ENCODE assay signal across 9 mouse cellular contexts in genomic region chr5:111229041-111229394, GRCm38 (mm10).
A peak's percentile ranks its signal among the peaks of the same experiment; 100 is the strongest.
DNase-seq lines count a peak whose midpoint lies in the region; ATAC-seq and TF ChIP-seq lines count a peak whose summit lies in the region.
"Had no signal": no experiment of that assay in that cellular context is flagged by ENCODE, and none has a peak within 500 bp of the region (broad histone marks: within the 10 kb centered on the region; RNA-seq: fewer than 3 reads in every experiment).

No protein-coding gene starts in this region.

- H3K4me2 ChIP-seq in lung, postnatal 0 days (replicated peaks; ENCODE audit: low read depth, low read length): no peak overlapping the region
- no peak overlapping the region for H3K4me2 ChIP-seq in limb, embryonic 14.5 days (replicated peaks; ENCODE audit: low read depth, low read length, severe bottlenecking)
- H3K4me2 ChIP-seq in stomach, postnatal 0 days (replicated peaks; ENCODE audit: low read depth): no peak overlapping the region

- intact Hi-C loops in gastrocnemius, adult 2 months (cut with DNase I): no loop called here

- ATAC-seq in lung, postnatal 0 days: no peak
- ATAC-seq in limb, embryonic 14.5 days (ENCODE audit: low FRiP score, low read depth): no peak
- ATAC-seq in stomach, postnatal 0 days (ENCODE audit: low FRiP score, low TSS enrichment): no peak

- peaks cover 13% of the 10 kb centered on the region; the same call in 1 of the 2 replicates for H3K4me1 ChIP-seq in lung, postnatal 0 days (ENCODE audit: insufficient read depth, low read depth, low read length)
- H3K4me1 ChIP-seq in limb, embryonic 14.5 days (ENCODE audit: control insufficient read depth, insufficient read depth, low read length): peaks cover 41% of the 10 kb centered on the region
- peaks cover 6% of the 10 kb centered on the region; the same call in 1 of the 2 replicates for H3K4me1 ChIP-seq in stomach, postnatal 0 days (replicated peaks; ENCODE audit: control insufficient read depth, insufficient read depth)

- H3K9me3 ChIP-seq in lung, postnatal 0 days (ENCODE audit: low read length): no peaks in the 10 kb centered on the region
- no peaks in the 10 kb centered on the region for H3K9me3 ChIP-seq in limb, embryonic 14.5 days (ENCODE audit: control insufficient read depth, low read length)
- H3K9me3 ChIP-seq in stomach, postnatal 0 days (ENCODE audit: control insufficient read depth, low read length): no peaks in the 10 kb centered on the region

- TF ChIP-seq CTCF in gastrocnemius, adult 2 months (IDR thresholded peaks at IDR 0.05): no peak
- TF ChIP-seq CTCF in lung, postnatal 0 days (IDR thresholded peaks at IDR 0.05): no peak
- no peak for TF ChIP-seq CTCF in stomach, postnatal 0 days (IDR thresholded peaks at IDR 0.05; ENCODE audit: low read depth)

- 59% methylated on average over 12 of the region's 12 CpGs for WGBS in lung, postnatal 0 days
- WGBS in limb, embryonic 14.5 days: 74% methylated on average over 12 of the region's 12 CpGs
- 71% methylated on average over 12 of the region's 12 CpGs for WGBS in stomach, postnatal 0 days

- DNase-seq in gastrocnemius, adult 2 months: no peak
- no peak for DNase-seq in gastrocnemius, adult 18-20 months (ENCODE audit: low spot score)
- DNase-seq in lung, postnatal 0 days (ENCODE audit: low spot score): no peak
- no peak for DNase-seq in lung, postnatal 4 days
- DNase-seq in limb, embryonic 14.5 days (ENCODE audit: low spot score): no peak
- no peak for DNase-seq in stomach, postnatal 0 days (ENCODE audit: low spot score)
- DNase-seq in cerebellum, adult 9-11 months: no peak
- DNase-seq in spleen, adult 18-20 months: no peak
- DNase-seq: gastrocnemius, postnatal 36 days had no signal

- no peak for TF ChIP-seq POLR2A in limb, embryonic 14.5 days (IDR thresholded peaks at IDR 0.05; ENCODE audit: borderline replicate concordance, extremely low read depth, insufficient read depth, insufficient read length)

- no peak overlapping the region for H3K4me3 ChIP-seq in gastrocnemius, adult 2 months
- no peak overlapping the region for H3K4me3 ChIP-seq in lung, postnatal 0 days (ENCODE audit: low read depth, low read length)
- H3K4me3 ChIP-seq in limb, embryonic 14.5 days (replicated peaks; ENCODE audit: low read length): no peak overlapping the region
- no peak overlapping the region for H3K4me3 ChIP-seq in stomach, postnatal 0 days (ENCODE audit: low read depth, low read length)

- no peak overlapping the region for H3K9ac ChIP-seq in lung, postnatal 0 days (replicated peaks; ENCODE audit: low read depth)
- H3K9ac ChIP-seq in limb, embryonic 14.5 days (ENCODE audit: low read depth, low read length, severe bottlenecking): no peak overlapping the region
- no peak overlapping the region for H3K9ac ChIP-seq in stomach, postnatal 0 days (ENCODE audit: low read length)

- no peaks in the 10 kb centered on the region for H3K27me3 ChIP-seq in lung, postnatal 0 days (replicated peaks; ENCODE audit: insufficient read depth, low read length)
- H3K27me3 ChIP-seq in limb, embryonic 14.5 days (ENCODE audit: control insufficient read depth, insufficient read depth, low read length): no peaks in the 10 kb centered on the region
- H3K27me3 ChIP-seq in stomach, postnatal 0 days (ENCODE audit: control insufficient read depth, insufficient read depth, low read length): no peaks in the 10 kb centered on the region

- TF ChIP-seq EP300 in lung, postnatal 0 days (IDR thresholded peaks at IDR 0.05): no peak
- TF ChIP-seq EP300 in stomach, postnatal 0 days (optimal IDR thresholded peaks at IDR 0.05): no peak

- peak overlapping the region; percentile 64; the same call in 1 of the 2 replicates for H3K27ac ChIP-seq in gastrocnemius, adult 2 months
- H3K27ac ChIP-seq in lung, postnatal 0 days (ENCODE audit: low read length): peak overlapping the region; percentile 66; the same call in 1 of the 2 replicates
- peak overlapping the region; percentile 48; the same call in 1 of the 2 replicates for H3K27ac ChIP-seq in limb, embryonic 14.5 days (replicated peaks; ENCODE audit: low read depth, low read length)
- peak overlapping the region; percentile 67 for H3K27ac ChIP-seq in stomach, postnatal 0 days (replicated peaks)

- H3K36me3 ChIP-seq in lung, postnatal 0 days (ENCODE audit: insufficient read depth, low read length): peaks cover under 1% of the 10 kb centered on the region; the same call in 1 of the 2 replicates
- H3K36me3 ChIP-seq in limb, embryonic 14.5 days (ENCODE audit: control insufficient read depth, insufficient read depth, low read length): peaks cover 78% of the 10 kb centered on the region
- H3K36me3 ChIP-seq in stomach, postnatal 0 days (ENCODE audit: control insufficient read depth, insufficient read depth, low read length): peaks cover 10% of the 10 kb centered on the region; the same call in 1 of the 2 replicates
